Mouse (Mus musculus) T-helper 1 cell (primary cell): ENCODE measurements at regions not wholly inside any gene's neighbourhood (a gene's known extent, or its start where the extent isn't known, plus 50 kb on each side); places are given as distances from the start of the nearest gene placed in this dataset.

Source experiments
- in situ Hi-C: fragments of 300-600 bp; cut with MboI, MseI; formaldehyde crosslinking; loops from one replicate; pipeline ENCODE4 v1.15.1; 2025; ENCODE audit warnings: high pct_unique_total_duplicates

DNA sequence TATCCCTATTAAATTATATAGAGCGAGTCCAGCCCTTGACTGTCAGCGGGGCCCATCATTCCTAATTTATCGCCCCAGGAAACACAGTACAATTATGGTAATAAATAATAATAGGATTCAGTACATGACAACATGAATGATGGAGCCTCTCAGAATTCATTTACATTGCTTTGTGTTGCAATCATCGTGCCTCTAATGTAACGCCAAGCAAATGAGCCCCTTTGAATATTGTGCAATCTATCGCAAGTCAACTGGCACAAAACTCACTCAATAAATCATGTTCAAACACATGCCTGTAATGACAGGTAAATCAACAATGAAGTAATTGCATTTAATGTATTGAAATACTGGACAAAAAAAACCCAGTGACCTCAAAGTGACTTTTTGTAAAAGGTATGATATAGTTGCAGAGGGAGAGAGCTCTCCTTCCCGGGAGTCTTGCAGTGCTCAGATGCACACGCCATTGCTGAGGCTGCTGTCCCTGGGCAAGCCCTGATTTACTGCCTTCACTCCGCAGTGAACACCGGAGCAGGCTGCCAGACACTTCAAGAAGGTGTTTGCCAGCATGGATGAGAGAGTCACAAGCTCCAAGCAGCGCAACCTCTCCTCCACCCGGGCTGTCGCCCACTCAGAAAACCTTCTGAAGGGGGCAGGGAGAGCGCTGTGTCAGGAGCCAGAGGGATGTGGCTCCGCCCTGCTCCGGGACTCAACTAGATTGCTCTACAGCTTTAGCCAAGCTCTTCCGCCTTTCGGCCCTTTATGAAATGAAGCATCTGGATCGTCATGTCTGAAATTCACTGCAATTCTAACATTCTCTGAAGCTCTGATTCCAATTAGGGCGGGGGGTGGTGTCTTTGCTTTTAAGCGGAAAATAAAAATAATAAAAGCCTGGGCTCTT is 232.6 kb downstream of the Gm45692 start:
- in situ Hi-C loops, result loop anchor here (10.0 kb wide), 1 partner anchor 663 kb away; no protein-coding TSS in a partner anchor

DNA sequence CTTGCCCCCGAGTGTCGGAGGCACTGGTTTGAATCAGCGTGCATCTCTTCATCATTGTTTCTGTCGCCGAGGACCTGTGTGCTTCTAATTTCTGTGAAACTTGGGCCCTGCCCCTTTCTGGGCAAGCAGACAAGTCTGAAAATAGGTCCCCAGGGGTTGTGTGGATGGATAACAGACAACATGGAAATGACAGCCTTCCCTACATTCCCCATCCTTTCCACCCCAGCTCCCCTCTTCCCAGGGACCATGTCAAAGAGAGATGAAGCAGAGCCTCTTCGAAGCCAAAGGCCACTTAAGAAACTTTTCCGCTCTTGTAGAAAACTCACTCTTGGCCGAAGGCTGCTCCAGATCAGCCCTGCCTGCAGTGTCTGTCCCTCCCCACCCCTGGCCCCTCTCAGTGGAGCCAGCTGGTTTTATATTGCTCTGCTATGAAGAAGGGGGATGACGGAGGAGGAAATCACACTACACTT is 233.2 kb downstream of the Gm45692 start:
- in situ Hi-C loops, result loop anchor here (10.0 kb wide), 1 partner anchor 662 kb away; no protein-coding TSS in a partner anchor

DNA sequence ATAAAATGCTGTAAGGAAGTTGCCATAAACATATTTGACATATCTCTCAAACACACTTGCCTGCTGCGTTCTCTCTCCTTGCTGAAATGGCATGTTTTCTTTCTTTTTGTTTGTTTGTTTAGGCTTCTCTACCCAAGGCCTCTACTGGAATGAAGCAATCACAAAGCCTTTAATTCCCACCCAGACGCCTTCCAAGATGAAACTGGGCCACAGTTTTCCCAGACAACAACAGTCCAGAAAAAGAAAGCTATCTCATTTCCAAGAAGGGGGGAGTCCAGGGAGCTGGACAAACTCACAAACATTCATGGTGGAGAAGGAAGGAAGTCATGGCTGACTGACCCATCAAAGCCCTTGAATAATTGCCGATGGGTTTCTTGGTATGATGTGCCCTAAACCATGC is 234.1 kb downstream of the Gm45692 start:
- in situ Hi-C loops, result loop anchor here (10.0 kb wide), 1 partner anchor 661 kb away; no protein-coding TSS in a partner anchor

DNA sequence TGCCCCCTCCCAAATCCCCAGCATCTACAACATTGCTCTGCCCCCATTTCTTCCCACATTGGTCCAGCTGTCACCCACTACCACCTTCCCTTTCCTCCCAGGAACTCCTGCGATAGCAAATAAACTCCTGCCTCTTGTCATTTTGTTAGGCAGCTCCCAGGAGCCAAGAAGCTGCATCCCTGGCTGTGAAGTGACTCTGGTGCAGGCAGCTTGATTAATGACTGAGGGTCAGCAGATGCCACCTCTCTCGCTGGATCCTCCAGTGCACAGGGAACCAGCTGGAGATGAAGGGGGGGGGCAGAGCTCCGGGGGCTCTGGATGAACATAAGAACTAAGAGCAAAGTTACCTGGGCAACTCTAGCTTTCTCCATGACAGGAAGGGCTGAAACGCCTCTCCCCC is 235.2 kb downstream of the Gm45692 start:
- in situ Hi-C loops, result loop anchor here (10.0 kb wide), 1 partner anchor 660 kb away; no protein-coding TSS in a partner anchor

DNA sequence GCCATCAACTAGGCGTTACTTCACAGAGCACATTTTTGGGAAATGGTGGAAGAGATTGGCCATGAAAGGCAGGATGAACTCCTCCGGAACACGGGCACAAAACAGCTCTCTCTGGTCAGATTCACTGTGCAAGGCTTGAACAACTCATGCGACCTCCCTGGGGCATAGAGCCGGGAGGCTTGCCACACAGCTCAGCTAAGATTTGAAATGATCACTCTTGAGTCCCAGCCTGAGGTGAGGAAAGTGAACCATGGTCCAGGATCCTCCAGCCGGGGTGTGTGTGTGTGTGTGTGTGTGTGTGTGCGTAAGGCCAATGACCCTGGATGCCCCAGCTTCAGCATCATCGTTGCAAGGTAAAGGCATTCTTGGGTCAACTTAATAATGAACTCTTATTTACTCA is 237.5 kb downstream of the Gm45692 start:
- in situ Hi-C loops, result loop anchor here (10.0 kb wide), 1 partner anchor 658 kb away; no protein-coding TSS in a partner anchor

DNA sequence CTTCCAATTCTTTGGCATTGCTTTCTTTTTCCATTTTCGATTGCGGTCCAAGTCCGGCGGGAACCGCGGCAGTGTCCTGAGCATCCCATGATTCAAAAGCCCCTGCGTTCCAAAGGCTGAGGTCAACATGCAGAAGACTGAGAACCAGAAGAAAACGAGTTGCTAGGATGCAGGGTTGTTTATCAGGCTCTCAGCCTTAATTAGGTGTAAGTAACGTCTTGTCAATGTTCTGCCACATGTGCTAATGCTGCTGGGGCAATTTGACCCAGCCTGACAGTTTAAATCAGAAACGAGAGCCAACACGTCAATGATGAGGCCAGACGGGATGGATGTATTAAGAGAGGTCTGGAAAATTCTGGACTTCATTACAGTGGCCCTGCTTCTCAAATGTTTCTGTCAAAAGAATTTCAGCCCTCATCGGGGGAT is 239.4 kb downstream of the Gm45692 start:
- in situ Hi-C loops, result loop anchor here (10.0 kb wide), 1 partner anchor 656 kb away; no protein-coding TSS in a partner anchor

DNA sequence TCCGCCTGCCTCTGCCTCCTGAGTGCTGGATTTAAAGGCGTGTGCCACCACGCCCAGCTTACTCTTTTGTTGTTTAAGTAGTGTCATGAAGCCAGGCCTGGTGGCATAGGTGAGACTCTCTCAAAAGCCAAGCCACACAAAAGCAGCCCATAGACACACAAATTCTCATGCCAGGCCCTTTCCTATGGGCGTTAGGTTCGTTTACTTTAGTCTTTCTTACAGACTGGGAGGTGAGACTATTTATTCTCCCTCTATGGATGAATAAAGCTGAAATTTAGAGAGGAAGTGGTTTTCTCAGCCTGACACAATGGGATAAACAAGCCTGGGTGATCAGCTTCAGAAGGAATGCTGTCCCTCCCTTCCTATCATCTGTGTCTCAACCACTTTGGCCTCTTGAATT is 243.0 kb downstream of the Gm45692 start:
- in situ Hi-C loops, result no loop called here

DNA sequence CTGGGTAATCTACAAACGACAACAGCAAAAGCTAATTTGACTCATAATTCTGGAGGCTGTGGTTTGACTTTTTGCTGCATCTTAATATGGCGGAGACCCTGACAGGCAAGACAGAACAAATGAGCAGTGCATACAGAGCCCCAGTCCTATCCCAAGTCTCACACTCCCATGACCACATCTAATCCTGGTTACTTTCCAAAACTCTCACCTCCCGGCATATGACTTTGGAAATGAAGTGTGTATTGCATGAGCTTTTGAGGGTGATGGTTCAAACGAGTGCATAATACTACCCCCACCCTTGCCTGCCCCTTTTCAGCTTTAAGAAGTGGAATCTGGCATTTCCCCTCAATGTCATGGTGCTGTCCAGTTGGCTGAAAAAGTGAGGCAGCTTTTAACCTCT is 244.3 kb downstream of the Gm45692 start:
- in situ Hi-C loops, result no loop called here

DNA sequence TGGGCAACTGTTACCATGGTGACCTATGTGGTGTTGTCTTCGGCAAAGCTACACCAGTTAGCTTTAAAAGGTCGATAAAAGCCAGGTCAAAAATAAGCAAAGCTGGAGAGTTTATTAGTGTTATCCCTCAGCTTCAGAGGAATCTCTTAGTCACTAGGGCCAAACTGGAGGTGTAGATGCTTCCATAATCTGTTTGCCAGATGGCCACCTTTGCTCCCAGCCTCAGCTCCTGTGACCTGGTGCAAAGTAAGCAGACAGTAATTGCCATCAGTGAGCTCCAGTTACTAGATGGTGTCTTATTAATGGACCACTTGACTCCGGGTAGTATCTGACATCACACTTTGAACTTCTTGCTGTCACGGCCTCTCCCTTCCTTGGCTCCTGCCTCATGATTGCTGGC is 245.3 kb downstream of the Gm45692 start:
- in situ Hi-C loops, result no loop called here

DNA sequence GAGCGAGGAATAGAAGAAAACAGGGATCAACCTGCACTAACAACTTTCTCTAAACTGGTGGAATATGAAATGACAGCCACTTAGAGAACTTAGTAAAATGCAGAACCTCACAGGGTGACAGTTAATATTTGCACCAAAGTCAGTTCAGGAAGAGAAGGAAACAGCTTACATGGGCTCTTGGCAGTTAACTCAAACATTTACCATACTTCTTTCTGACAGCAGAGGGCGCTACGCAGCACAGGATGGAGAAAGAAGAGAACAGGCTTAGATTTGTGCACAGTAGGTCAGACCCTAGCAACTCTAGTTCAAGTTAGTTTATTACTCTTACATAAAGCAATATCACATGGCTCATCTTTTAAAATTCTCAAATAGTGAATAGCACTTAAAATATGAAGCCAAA is 261.3 kb downstream of the Gm45692 start:
- in situ Hi-C loops, result no loop called here

DNA sequence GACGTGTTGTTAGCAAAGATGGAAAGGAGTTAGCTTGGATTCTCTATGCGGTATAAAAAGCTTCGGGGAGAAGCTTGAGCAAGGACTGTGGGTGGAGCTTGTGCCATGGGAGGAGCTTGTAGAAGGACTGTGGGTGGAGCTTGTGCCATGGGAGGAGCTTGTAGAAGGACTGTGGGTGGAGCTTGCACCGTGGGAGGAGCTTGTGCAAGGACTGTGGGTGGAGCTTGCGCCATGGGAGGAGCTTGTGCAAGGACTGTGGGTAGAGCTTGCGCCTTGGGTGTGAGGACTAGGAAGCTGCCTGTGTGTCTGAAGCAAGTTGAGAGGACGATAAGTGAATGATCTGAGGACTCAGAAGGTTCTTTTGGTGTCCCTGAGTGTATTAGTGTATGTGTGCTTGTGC is 263.1 kb downstream of the Gm45692 start:
- in situ Hi-C loops, result no loop called here

DNA sequence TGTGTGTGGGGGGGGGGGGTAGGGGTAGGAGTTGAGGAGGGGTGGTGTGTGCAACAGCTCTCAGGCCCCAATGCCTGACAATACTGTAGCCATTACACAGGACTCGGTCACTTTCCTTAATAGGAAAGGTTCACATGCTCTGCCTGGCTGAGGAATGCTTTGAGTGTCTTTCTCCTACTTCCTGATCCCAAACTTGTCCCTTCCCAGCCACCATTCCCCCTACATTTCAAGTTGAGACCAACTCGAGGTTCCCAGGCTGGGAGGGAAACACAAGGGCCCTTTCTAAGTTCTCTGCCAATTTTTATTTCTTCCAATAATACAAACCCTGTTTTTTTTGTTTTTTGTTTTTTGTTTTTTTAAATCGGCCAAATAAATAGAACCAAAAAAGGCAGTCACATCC is 264.6 kb downstream of the Gm45692 start:
- in situ Hi-C loops, result no loop called here

DNA sequence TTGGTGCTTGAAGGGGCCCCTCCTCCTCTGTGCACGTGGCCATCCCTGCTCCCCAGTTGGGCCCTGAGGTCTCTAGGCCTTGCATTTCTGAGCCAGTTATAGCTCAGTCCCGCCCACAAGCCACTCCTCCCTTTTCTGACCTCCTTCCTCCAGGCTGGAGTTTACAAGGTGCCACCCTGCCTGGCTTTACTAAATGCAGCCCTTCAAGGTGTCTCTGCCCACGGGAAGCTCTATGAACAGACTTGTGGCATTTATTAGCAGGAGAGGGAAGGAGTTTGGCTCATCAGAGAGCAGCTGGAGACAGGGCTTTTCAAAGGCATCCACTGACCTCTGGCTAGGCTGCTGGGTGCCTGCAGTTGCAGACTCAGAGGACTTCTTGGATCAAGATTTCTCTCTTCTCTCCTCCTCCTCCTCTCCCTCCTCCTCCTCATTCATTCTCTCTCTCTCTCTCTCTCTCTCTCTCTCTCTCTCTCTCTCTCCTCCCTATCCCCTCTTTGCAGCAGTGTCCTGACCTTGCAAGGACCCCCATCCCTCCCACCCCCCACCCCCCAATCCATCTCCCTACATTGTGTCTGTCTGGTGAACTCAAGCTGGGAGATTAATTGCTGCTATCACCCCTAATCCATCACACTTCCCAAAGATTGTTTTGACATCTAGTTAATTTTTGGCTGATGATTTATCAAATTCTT is 265.1 kb downstream of the Gm45692 start:
- in situ Hi-C loops, result no loop called here

DNA sequence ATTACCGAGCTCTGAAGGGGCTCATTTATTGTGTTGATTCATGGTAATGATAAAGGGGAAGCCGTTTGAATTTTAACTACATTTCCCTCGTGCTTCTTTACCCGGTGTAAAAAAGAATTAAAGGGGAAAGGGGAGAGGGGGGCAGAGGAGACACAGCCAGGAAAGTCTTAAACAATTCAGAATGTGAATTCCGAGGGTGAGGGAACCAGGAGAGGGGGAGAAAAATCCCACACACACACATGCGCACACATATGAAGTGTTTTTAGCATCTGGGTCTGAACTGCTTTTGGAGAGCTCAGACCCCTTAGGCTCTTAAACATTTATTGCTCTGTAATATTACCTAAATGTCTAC is 265.6 kb downstream of the Gm45692 start:
- in situ Hi-C loops, result no loop called here

DNA sequence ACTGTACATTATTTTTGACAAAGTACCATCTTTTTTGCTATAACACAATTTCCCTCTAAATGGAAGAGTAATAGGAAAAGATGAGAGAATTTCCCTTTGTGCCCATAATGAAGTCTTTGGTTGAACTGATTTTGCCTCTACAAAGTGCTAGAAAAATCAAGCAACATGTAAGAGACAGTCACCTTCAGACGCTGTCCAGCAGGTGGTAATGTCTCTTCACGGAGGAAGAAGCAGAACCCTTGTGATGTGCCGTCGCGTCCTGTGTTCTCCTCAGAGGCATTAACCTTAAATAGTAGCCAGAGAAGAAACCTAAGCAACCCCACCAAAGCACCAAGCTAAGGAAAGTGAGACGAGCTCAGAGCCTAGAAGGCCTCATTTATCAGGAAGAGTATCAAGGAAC is 275.7 kb downstream of the Gm45692 start:
- in situ Hi-C loops, result no loop called here

DNA sequence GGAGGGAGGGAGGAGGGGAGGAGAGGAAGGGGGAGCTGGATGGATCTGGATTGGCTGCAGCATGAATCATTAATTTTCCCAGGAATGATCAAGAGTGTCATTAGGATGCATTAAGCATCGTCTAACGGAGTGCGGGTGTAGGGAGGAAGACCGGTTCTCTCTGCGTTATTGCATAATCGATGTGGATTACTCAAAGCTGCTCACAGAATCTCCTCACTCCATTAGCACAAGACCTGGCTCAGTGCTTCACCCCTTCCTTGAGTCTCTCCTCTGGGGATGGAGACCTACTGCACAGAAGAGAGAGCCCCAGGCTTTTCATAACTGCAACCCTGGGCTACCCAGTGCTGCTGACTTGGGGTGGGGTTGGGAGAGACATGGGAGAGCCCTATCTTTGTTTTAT is 300.7 kb downstream of the Gm45692 start:
- in situ Hi-C loops, result no loop called here

DNA sequence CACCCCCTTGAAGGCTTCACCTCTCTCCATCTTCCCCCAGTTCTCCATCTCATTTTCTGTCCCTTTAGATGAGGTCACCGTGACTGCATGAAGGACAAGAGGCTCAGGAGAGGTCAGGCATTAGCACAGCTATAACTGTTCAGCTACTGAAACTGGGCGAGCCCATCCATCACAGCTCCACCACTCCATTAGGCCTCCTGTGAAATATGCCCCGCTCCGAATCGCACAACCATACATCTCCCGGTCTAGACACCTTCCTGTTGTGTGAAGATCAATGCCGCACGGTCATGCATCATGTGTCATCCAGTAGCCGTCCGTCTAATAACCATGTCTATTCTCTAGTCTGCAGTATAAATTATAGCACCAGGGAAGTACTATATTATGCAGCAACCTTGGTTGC is 301.2 kb downstream of the Gm45692 start:
- in situ Hi-C loops, result no loop called here

DNA sequence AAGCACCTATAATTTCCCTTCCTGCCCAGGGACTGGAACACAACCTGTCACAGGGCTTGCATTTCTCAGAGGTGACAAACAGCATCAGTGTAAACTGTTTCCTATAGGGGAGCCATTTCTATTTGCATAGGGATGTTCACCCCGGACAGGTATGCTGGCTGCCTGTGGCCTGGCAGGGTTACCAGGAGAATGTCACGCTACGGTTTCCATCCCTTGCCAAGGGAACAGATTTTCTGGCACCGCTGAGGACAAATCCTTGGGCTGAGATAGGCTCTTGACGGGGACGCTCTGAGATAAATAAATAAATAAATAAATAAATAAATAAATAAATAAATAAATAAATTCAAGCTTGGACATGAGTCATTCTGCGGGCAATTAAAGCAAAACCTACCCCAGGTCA is 308.0 kb downstream of the Gm45692 start:
- in situ Hi-C loops, result no loop called here

DNA sequence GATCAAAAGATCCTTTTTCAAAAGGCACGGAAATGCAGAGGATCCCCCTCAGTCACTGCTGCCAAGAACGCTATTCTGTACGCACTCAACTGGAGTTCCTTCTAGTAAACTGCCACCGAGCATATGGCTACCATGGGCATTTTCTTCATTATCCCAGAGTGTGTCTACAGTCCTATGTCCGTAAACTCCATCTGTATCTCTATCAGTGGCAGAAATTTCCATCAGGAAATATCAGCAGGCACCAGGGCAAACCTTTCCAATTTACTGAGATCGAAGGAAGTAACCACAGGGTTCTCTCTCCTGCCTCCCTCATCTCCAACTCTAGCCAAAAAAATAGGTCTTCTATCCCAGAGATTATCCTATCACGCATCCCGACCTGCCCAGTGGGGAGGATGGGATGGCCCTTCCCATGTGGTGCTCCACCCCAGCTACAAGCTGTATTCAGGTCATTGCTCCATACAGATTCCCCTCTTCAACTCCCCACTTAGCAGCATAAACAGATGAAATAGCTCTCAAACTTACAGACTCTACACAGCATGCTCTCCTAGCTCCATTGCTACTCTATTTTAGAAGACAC is 310.5 kb downstream of the Gm45692 start:
- in situ Hi-C loops, result no loop called here

DNA sequence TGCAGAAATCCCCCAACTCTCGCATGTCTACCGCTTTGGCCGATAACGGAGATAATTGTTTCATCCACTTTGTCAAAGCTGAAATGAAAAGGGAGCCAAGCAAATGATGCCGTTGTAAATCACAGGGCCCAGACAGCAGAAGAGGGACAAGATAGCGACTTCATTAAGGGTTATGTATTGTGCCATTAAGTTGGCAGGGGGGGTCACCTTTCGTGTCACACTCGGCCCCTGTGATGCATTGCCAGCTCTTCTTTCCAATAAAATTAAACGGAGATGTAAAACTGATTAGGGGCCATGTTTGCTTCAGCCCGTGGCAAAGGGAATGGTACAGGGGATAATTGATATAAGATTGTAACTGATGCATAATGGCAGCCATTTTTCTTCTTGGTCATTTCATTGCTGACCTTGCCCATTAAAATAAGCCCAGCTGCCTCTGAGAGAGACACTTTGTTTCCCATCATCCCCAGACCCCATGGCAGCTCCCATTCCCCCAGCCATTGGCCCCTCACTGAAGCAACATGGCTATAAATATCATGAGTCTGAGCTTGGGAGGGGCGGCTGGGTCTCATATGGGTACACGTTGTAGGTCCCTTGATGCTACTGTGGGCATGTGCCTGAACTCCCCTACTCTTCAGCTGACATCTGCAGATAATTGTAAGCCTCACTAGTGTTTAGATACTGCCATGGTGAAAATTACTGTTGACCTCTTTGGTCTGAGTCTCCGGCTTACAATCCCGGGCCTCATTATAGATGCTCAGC is 313.0 kb downstream of the Gm45692 start:
- in situ Hi-C loops, result no loop called here

DNA sequence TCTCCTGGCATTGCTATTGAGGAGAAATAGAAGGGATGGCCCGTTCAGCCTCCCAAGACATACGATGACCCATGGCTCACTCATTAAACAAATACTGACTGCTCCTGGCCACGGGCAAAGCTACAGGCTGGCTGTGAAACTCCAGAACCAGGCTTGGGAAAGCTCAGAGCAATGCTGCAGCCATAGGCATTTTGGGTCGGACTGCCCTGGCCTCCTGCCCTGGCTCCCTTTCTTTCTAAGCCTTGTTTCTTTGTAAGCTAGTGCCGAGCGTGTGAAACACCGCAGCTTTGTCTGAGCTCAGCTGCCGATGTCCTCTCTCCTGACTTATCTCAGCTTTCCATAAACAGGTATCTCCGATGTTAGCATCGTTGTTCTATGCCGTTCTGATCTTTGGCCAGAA is 316.9 kb downstream of the Gm45692 start:
- in situ Hi-C loops, result no loop called here

DNA sequence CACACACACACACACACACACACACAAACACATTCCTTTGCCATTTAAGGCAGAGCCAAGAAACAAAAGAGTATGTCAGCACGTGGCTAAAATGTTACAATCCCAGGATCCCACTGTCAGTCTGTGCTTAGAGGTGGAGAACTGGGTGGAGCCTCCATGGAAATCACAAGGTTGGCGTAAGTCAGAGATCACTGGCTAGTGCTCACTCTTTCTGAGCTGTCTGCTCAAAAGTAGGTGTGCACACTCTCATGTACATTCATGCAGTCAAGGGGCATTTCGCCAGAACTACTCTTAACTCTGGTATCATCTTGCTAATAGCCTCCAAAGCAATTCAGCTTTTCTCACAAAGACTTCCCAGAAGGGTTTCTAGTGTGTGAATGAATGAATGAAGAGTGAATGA is 318.2 kb downstream of the Gm45692 start:
- in situ Hi-C loops, result no loop called here
